Mouse (Mus musculus): Measurements from ENCODE around the gene Ubqln4. TPM values are rescaled to one million over a fixed set of nuclear protein-coding genes. Genes with fewer than 3 reads are reported as not detected.

The Ubqln4 gene
- polyA plus RNA-seq, 1 experiment from 2014 or later, result 47.8 TPM

DNA sequence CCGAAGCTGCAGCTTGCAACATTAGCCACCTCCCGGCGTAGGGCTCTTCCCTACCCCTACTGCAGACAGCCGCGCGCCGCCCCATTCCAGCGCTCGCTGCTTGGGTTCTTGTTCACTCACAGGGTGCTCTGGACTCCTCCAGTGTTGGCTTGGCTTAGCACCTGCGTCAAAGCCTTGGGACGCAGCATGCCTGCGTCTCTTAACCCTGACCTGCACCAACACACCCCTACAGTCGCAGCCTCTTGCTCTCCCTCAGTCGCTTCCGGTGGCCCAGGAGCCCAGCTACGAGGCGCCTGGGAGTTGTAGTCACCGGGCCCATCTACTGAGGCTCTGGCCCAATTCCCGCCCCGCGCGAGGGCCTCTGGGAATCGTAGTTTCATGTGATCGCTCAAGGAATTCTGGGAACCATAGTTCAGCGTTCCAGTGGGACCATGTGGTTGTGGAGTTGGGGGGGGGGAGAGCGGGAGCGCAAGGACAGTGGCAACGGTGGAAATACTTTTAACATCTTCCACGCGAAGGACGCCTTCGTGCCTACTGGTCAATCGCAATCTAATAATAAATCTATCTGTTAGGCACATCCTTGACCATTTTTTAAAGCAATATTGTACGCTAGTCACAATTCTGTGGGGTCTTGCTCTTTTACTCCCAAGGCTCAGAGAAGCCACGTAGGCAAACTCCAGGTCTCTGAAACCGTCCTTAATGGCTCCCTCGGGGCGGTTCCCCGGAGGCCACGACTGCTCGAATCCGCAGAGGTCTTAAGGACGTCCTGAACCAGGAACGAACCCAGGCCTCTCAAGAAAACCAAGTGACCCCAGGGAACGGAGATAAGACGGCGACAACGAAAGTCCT is 658 bp upstream of the Ubqln4 start, which contains the start of gene Lamtor2:
TSS of gene Lamtor2 (minus strand) at position 399 of the 849 bp plus-strand sequence.
- Histone ChIP-seq H3K27ac (replicated peaks; ENCODE audit: low read depth, low read length) (peak within 1 kb of the TSS; percentile 93), H3K9me3 (ENCODE audit: control insufficient read depth, low read length) (no peaks in the 10 kb centered on the region), H3K9ac (replicated peaks; ENCODE audit: low read length) (peak within 1 kb of the TSS; percentile 88), H3K27me3 (ENCODE audit: control insufficient read depth, insufficient read depth, low read length) (no peaks in the 10 kb centered on the region), H3K36me3 (ENCODE audit: control insufficient read depth, insufficient read depth, low read length) (peaks cover 22% of the 10 kb centered on the region), H3K4me2 (ENCODE audit: low read length) (peak within 1 kb of the TSS; percentile 91), H3K4me3 (replicated peaks; ENCODE audit: low read depth, low read length) (peak within 1 kb of the TSS; percentile 91), H3K4me1 (ENCODE audit: control insufficient read depth, insufficient read depth, low read length) (peaks cover 14% of the 10 kb centered on the region)
- ATAC-seq (ENCODE audit: low FRiP score, low TSS enrichment), result peak; percentile 87
- peak; percentile 99 for DNase-seq
- WGBS, result under 1% methylated on average over 48 of the region's 48 CpGs

- peak overlapping the region; percentile 88 for H3K9ac ChIP-seq (replicated peaks; ENCODE audit: low read length)
- ATAC-seq (ENCODE audit: low FRiP score, low TSS enrichment) (peak; percentile 50), DNase-seq (peak; percentile 73)
- H3K27me3 ChIP-seq (ENCODE audit: control insufficient read depth, insufficient read depth, low read length), result no peaks in the 10 kb centered on the region
- H3K27ac ChIP-seq (replicated peaks; ENCODE audit: low read depth, low read length), result peak overlapping the region; percentile 93
- peaks cover 14% of the 10 kb centered on the region for H3K4me1 ChIP-seq (ENCODE audit: control insufficient read depth, insufficient read depth, low read length)
- no peaks in the 10 kb centered on the region for H3K9me3 ChIP-seq (ENCODE audit: control insufficient read depth, low read length)
- peaks cover 33% of the 10 kb centered on the region for H3K36me3 ChIP-seq (ENCODE audit: control insufficient read depth, insufficient read depth, low read length)
- H3K4me3 ChIP-seq (replicated peaks; ENCODE audit: low read depth, low read length), result peak overlapping the region; percentile 91
- H3K4me2 ChIP-seq (ENCODE audit: low read length), result peak overlapping the region; percentile 91
- WGBS, result under 1% methylated on average over 41 of the region's 41 CpGs
Observed at GRCm38 (mm10) chr3:88553880-88554586, 475 bp downstream of the Ubqln4 start.

DNA sequence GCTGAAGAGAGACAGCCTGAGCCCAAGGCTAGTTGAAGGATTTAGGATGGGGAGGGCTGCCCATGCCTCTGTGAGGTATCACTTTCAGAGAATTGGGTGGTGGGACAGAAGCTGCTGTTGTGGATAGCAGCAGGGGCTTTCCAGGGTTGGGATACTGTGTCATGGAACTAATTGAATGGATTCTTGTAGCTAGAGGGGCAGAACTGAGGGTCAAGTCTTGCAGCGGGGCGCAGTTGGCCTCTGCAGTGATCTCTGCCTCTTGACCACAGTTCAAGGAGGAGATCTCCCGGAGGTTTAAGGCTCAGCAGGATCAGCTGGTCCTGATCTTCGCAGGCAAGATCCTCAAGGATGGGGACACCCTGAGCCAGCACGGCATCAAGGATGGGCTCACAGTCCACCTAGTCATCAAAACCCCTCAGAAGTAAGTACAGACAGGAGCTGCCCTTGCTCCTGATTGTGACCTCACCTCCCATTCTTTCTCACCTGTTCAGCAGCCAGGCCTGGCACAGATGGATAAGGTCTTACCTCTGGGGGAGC is 1.6 kb downstream of the Ubqln4 start:
- Histone ChIP-seq H3K9ac (replicated peaks; ENCODE audit: low read length) (no peak overlapping the region; the same call in 1 of the 2 replicates), H3K4me3 (replicated peaks; ENCODE audit: low read depth, low read length) (no peak overlapping the region), H3K36me3 (ENCODE audit: control insufficient read depth, insufficient read depth, low read length) (peaks cover 44% of the 10 kb centered on the region), H3K27me3 (ENCODE audit: control insufficient read depth, insufficient read depth, low read length) (no peaks in the 10 kb centered on the region), H3K27ac (replicated peaks; ENCODE audit: low read depth, low read length) (no peak overlapping the region), H3K9me3 (ENCODE audit: control insufficient read depth, low read length) (no peaks in the 10 kb centered on the region), H3K4me2 (ENCODE audit: low read length) (peak overlapping the region; percentile 91), H3K4me1 (ENCODE audit: control insufficient read depth, insufficient read depth, low read length) (peaks cover 14% of the 10 kb centered on the region)
- no peak for DNase-seq
- ATAC-seq (ENCODE audit: low FRiP score, low TSS enrichment), result no peak
- 86% methylated on average over 5 of the region's 5 CpGs for WGBS

DNA sequence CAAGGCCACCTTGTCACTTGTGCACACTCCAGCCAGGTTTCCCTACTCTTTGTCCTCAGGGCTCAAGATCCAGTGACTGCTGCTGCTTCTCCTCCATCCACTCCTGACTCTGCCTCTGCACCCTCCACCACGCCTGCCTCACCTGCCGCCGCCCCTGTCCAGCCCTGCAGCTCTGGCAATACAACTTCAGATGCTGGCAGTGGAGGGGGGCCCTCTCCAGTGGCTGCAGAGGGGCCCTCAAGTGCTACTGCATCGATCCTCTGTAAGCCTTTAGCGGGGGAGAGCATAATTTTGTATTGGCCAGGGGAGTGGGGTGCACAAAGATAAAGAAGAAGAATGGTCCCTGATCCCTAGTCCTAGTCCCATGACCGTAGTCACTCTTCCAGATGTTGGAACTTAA is 2.2 kb downstream of the Ubqln4 start:
- 97% methylated on average over 6 of the region's 6 CpGs for WGBS
- H3K36me3 ChIP-seq (ENCODE audit: control insufficient read depth, insufficient read depth, low read length), result peaks cover 50% of the 10 kb centered on the region

DNA sequence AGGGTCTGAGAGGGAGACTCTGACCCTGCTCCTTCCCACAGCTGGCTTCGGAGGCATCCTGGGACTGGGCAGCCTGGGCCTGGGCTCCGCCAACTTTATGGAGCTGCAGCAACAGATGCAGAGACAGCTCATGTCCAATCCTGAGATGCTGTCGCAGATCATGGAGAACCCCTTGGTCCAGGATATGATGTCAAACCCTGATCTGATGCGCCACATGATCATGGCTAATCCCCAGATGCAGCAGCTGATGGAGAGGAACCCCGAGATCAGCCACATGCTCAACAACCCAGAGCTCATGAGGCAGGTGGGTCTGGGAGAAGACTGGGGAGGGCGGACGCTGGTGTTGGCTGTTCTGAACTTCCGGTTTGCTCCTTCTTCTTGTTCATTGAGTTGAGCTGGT is 3.1 kb downstream of the Ubqln4 start:
- no peak overlapping the region for H3K4me2 ChIP-seq (ENCODE audit: low read length)
- H3K4me1 ChIP-seq (ENCODE audit: control insufficient read depth, insufficient read depth, low read length), result peaks cover 13% of the 10 kb centered on the region
- peaks cover 56% of the 10 kb centered on the region for H3K36me3 ChIP-seq (ENCODE audit: control insufficient read depth, insufficient read depth, low read length)
- H3K4me3 ChIP-seq (replicated peaks; ENCODE audit: low read depth, low read length), result no peak overlapping the region
- DNase-seq, result no peak
- 97% methylated on average over 8 of the region's 8 CpGs for WGBS
- no peak overlapping the region for H3K9ac ChIP-seq (replicated peaks; ENCODE audit: low read length)
- H3K27ac ChIP-seq (replicated peaks; ENCODE audit: low read depth, low read length), result no peak overlapping the region
- ATAC-seq (ENCODE audit: low FRiP score, low TSS enrichment), result no peak
- H3K27me3 ChIP-seq (ENCODE audit: control insufficient read depth, insufficient read depth, low read length), result no peaks in the 10 kb centered on the region
- H3K9me3 ChIP-seq (ENCODE audit: control insufficient read depth, low read length), result no peaks in the 10 kb centered on the region

More for the DNA sequence above, 2.2 kb downstream of the Ubqln4 start:
- peaks cover 14% of the 10 kb centered on the region for H3K4me1 ChIP-seq (ENCODE audit: control insufficient read depth, insufficient read depth, low read length)
- H3K9me3 ChIP-seq (ENCODE audit: control insufficient read depth, low read length), result no peaks in the 10 kb centered on the region
- H3K4me2 ChIP-seq (ENCODE audit: low read length), result no peak overlapping the region
- H3K9ac ChIP-seq (replicated peaks; ENCODE audit: low read length), result no peak overlapping the region
- no peak for ATAC-seq (ENCODE audit: low FRiP score, low TSS enrichment)
- no peak overlapping the region for H3K27ac ChIP-seq (replicated peaks; ENCODE audit: low read depth, low read length)
- no peaks in the 10 kb centered on the region for H3K27me3 ChIP-seq (ENCODE audit: control insufficient read depth, insufficient read depth, low read length)
- no peak overlapping the region for H3K4me3 ChIP-seq (replicated peaks; ENCODE audit: low read depth, low read length)
- no peak for DNase-seq

GRCm38 (mm10) chr3:88559596-88559995 is 6.0 kb downstream of the Ubqln4 start:
- Histone ChIP-seq H3K36me3 (ENCODE audit: control insufficient read depth, insufficient read depth, low read length) (peaks cover 85% of the 10 kb centered on the region), H3K27ac (replicated peaks; ENCODE audit: low read depth, low read length) (no peak overlapping the region), H3K4me2 (ENCODE audit: low read length) (no peak overlapping the region), H3K4me1 (ENCODE audit: control insufficient read depth, insufficient read depth, low read length) (peaks cover 6% of the 10 kb centered on the region; the same call in 1 of the 2 replicates), H3K4me3 (replicated peaks; ENCODE audit: low read depth, low read length) (no peak overlapping the region), H3K9me3 (ENCODE audit: control insufficient read depth, low read length) (no peaks in the 10 kb centered on the region), H3K9ac (replicated peaks; ENCODE audit: low read length) (no peak overlapping the region), H3K27me3 (ENCODE audit: control insufficient read depth, insufficient read depth, low read length) (no peaks in the 10 kb centered on the region)
- DNase-seq, result no peak
- 96% methylated on average over 9 of the region's 9 CpGs for WGBS
- no peak for ATAC-seq (ENCODE audit: low FRiP score, low TSS enrichment)

DNA sequence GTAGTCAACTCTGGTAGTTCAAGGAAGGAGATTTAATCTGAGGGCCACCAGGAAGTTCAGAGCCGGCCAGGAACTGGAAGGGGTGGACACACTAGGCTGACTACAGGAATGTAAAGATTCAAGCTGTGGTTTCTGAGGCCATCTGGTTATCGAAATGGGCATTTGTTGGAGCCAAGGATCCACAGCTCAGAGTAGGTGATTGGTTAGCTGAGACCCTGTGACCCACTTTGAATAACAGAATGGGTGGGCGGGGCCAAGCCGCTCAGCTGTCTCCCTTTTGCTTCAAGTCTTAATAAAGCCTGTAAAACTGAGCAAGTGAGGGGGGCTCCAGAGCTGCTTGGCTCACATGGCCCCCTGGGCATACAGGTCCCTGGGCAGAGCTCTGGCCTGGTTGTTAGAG is 8.4 kb downstream of the Ubqln4 start:
- 47% methylated on average over 4 of the region's 4 CpGs for whole genome bisulfite sequencing
- H3K9ac ChIP-seq (replicated peaks; ENCODE audit: low read length), result no peak overlapping the region
- H3K9me3 ChIP-seq (ENCODE audit: control insufficient read depth, low read length), result no peaks in the 10 kb centered on the region
- H3K36me3 ChIP-seq (ENCODE audit: control insufficient read depth, insufficient read depth, low read length), result peaks cover 94% of the 10 kb centered on the region
- no peaks in the 10 kb centered on the region for H3K4me1 ChIP-seq (ENCODE audit: control insufficient read depth, insufficient read depth, low read length)
- DNase-seq, result peak; percentile 28
- H3K4me3 ChIP-seq (replicated peaks; ENCODE audit: low read depth, low read length), result no peak overlapping the region
- peak; percentile 37; the same call in 1 of the 2 replicates for ATAC-seq (ENCODE audit: low FRiP score, low TSS enrichment)
- H3K27me3 ChIP-seq (ENCODE audit: control insufficient read depth, insufficient read depth, low read length), result no peaks in the 10 kb centered on the region
- H3K27ac ChIP-seq (replicated peaks; ENCODE audit: low read depth, low read length), result no peak overlapping the region
- H3K4me2 ChIP-seq (ENCODE audit: low read length), result no peak overlapping the region

- no peak overlapping the region for H3K4me2 ChIP-seq (ENCODE audit: low read length)
- H3K9ac ChIP-seq (replicated peaks; ENCODE audit: low read length), result no peak overlapping the region
- H3K4me3 ChIP-seq (replicated peaks; ENCODE audit: low read depth, low read length), result no peak overlapping the region
- no peaks in the 10 kb centered on the region for H3K27me3 ChIP-seq (ENCODE audit: control insufficient read depth, insufficient read depth, low read length)
- ATAC-seq (ENCODE audit: low FRiP score, low TSS enrichment) (peak; percentile 40), DNase-seq (peak; percentile 25)
- 51% methylated on average over 4 of the region's 4 CpGs for WGBS
- 0 out of 2 replicates have a peak overlapping the region, but pooled peaks have one; percentile 41 for H3K27ac ChIP-seq (replicated peaks; ENCODE audit: low read depth, low read length)
- peaks cover 95% of the 10 kb centered on the region for H3K36me3 ChIP-seq (ENCODE audit: control insufficient read depth, insufficient read depth, low read length)
- no peaks in the 10 kb centered on the region for H3K4me1 ChIP-seq (ENCODE audit: control insufficient read depth, insufficient read depth, low read length)
- no peaks in the 10 kb centered on the region for H3K9me3 ChIP-seq (ENCODE audit: control insufficient read depth, low read length)
Observed at GRCm38 (mm10) chr3:88563442-88563841, 9.9 kb downstream of the Ubqln4 start.
